Comparison of ENCODE assay signal across 23 mouse cellular contexts in genomic region chr8:124137261-124137660, GRCm38 (mm10).
DNase-seq lines count a peak whose midpoint lies in the region; ATAC-seq and TF ChIP-seq lines count a peak whose summit lies in the region.
"Had no signal": no experiment of that assay in that cellular context is flagged by ENCODE, and none has a peak within 500 bp of the region (broad histone marks: within the 10 kb centered on the region; RNA-seq: fewer than 3 reads in every experiment).

No protein-coding gene starts in this region.

- no peak for TF ChIP-seq CTCF in hindbrain, postnatal 0 days (IDR thresholded peaks at IDR 0.05; ENCODE audit: low read depth)

- H3K9ac ChIP-seq in forebrain, embryonic 13.5 days, result no peak overlapping the region
- H3K9ac ChIP-seq in forebrain, embryonic 11.5 days (ENCODE audit: low read length), result no peak overlapping the region
- no peak overlapping the region for H3K9ac ChIP-seq in hindbrain, embryonic 13.5 days
- no peak overlapping the region for H3K9ac ChIP-seq in hindbrain, postnatal 0 days (replicated peaks; ENCODE audit: low read length)
- H3K9ac ChIP-seq: heart, embryonic 12.5 days; heart, embryonic 15.5 days; hindbrain, embryonic 14.5 days had no signal

- peak; percentile 68; the same call in 1 of the 2 replicates for ATAC-seq in forebrain, embryonic 13.5 days
- ATAC-seq in forebrain, embryonic 11.5 days (replicated peaks; ENCODE audit: low FRiP score), result no peak
- ATAC-seq in hindbrain, embryonic 13.5 days (ENCODE audit: low FRiP score), result no peak
- ATAC-seq in hindbrain, postnatal 0 days, result no peak
- ATAC-seq: intestine, postnatal 0 days; Patski had no signal

- DNase-seq in forebrain, embryonic 11.5 days (ENCODE audit: low spot score), result no peak
- no peak for DNase-seq in hindbrain, postnatal 0 days (ENCODE audit: low spot score)
- peak; percentile 23 for DNase-seq in testis, postnatal 10 days (ENCODE audit: low spot score)
- no peak for DNase-seq in testis, postnatal 14 days (ENCODE audit: low spot score)
- no peak for DNase-seq in urinary bladder, postnatal 14 days (ENCODE audit: low spot score)
- no peak for DNase-seq in left cerebral cortex, adult 9 months (ENCODE audit: low spot score in 2 of 2)
- DNase-seq: adrenal gland, postnatal 10 days; adrenal gland, postnatal 36 days; cerebellum, adult 11-12 months; cerebellum, adult 8-10 months; cerebellum, postnatal 10 days; gastrocnemius, postnatal 25 days; heart, adult 18-20 months; heart, postnatal 10 days; heart, postnatal 36 days had no signal

- H3K36me3 ChIP-seq in forebrain, embryonic 13.5 days (ENCODE audit: poor library complexity, severe bottlenecking), result no peaks in the 10 kb centered on the region
- H3K36me3 ChIP-seq in forebrain, embryonic 11.5 days (ENCODE audit: control insufficient read depth, insufficient read depth, low read length), result no peaks in the 10 kb centered on the region
- H3K36me3 ChIP-seq in hindbrain, embryonic 13.5 days, result no peaks in the 10 kb centered on the region
- H3K36me3 ChIP-seq in hindbrain, postnatal 0 days (ENCODE audit: insufficient read depth, low read length), result no peaks in the 10 kb centered on the region
- H3K36me3 ChIP-seq: heart, embryonic 12.5 days; heart, embryonic 15.5 days; hindbrain, embryonic 10.5 days had no signal

- 75% methylated on average over 5 of the region's 5 CpGs for WGBS in forebrain, embryonic 13.5 days
- WGBS in forebrain, embryonic 11.5 days, result 83% methylated on average over 5 of the region's 5 CpGs
- WGBS in hindbrain, embryonic 13.5 days, result 59% methylated on average over 5 of the region's 5 CpGs
- WGBS in hindbrain, postnatal 0 days, result 56% methylated on average over 5 of the region's 5 CpGs

- peaks cover 35% of the 10 kb centered on the region for H3K27me3 ChIP-seq in forebrain, embryonic 13.5 days
- H3K27me3 ChIP-seq in forebrain, embryonic 11.5 days (ENCODE audit: control insufficient read depth, insufficient read depth, low read length), result peaks cover 13% of the 10 kb centered on the region
- no peaks in the 10 kb centered on the region for H3K27me3 ChIP-seq in hindbrain, embryonic 13.5 days
- no peaks in the 10 kb centered on the region for H3K27me3 ChIP-seq in hindbrain, postnatal 0 days (ENCODE audit: insufficient read depth, low read length)
- H3K27me3 ChIP-seq: heart, embryonic 12.5 days; heart, embryonic 15.5 days; Patski had no signal

- no peak overlapping the region for H3K4me2 ChIP-seq in forebrain, embryonic 13.5 days
- no peak overlapping the region for H3K4me2 ChIP-seq in forebrain, embryonic 11.5 days (ENCODE audit: low read depth, low read length, severe bottlenecking)
- H3K4me2 ChIP-seq in hindbrain, embryonic 13.5 days, result no peak overlapping the region
- no peak overlapping the region for H3K4me2 ChIP-seq in hindbrain, postnatal 0 days (ENCODE audit: low read depth, low read length)
- H3K4me2 ChIP-seq: heart, embryonic 12.5 days; heart, embryonic 15.5 days; hindbrain, embryonic 14.5 days had no signal

- peak overlapping the region; percentile 4; the same call in 1 of the 2 replicates for H3K27ac ChIP-seq in forebrain, embryonic 13.5 days
- no peak overlapping the region for H3K27ac ChIP-seq in forebrain, embryonic 11.5 days (ENCODE audit: low read depth, low read length)
- peak overlapping the region; percentile 52; the same call in 1 of the 2 replicates for H3K27ac ChIP-seq in hindbrain, embryonic 13.5 days
- no peak overlapping the region for H3K27ac ChIP-seq in hindbrain, postnatal 0 days
- H3K27ac ChIP-seq: heart, embryonic 15.5 days; hindbrain, embryonic 10.5 days; hindbrain, embryonic 14.5 days had no signal

- H3K4me3 ChIP-seq in forebrain, embryonic 13.5 days, result no peak overlapping the region
- no peak overlapping the region for H3K4me3 ChIP-seq in forebrain, embryonic 11.5 days (ENCODE audit: low read depth, low read length)
- no peak overlapping the region for H3K4me3 ChIP-seq in hindbrain, embryonic 13.5 days
- H3K4me3 ChIP-seq in hindbrain, postnatal 0 days (ENCODE audit: low read length), result no peak overlapping the region
- H3K4me3 ChIP-seq: heart, embryonic 12.5 days; heart, embryonic 15.5 days; hindbrain, embryonic 10.5 days had no signal

- H3K9me3 ChIP-seq in forebrain, embryonic 13.5 days (replicated peaks), result no peaks in the 10 kb centered on the region
- H3K9me3 ChIP-seq in forebrain, embryonic 11.5 days (ENCODE audit: control insufficient read depth, low read length), result no peaks in the 10 kb centered on the region
- H3K9me3 ChIP-seq in hindbrain, embryonic 13.5 days, result no peaks in the 10 kb centered on the region
- H3K9me3 ChIP-seq in hindbrain, postnatal 0 days (ENCODE audit: low read length), result no peaks in the 10 kb centered on the region
- H3K9me3 ChIP-seq: heart, embryonic 12.5 days; heart, embryonic 15.5 days; hindbrain, embryonic 10.5 days had no signal

- H3K4me1 ChIP-seq in forebrain, embryonic 13.5 days, result peaks cover 25% of the 10 kb centered on the region
- H3K4me1 ChIP-seq in forebrain, embryonic 11.5 days (replicated peaks; ENCODE audit: control insufficient read depth, insufficient read depth, low read length), result peaks cover 8% of the 10 kb centered on the region; the same call in 1 of the 2 replicates
- H3K4me1 ChIP-seq in hindbrain, embryonic 13.5 days (replicated peaks), result peaks cover 47% of the 10 kb centered on the region
- peaks cover 17% of the 10 kb centered on the region for H3K4me1 ChIP-seq in hindbrain, postnatal 0 days (ENCODE audit: insufficient read depth, low read length)

Comparison
In these comparisons a context has a peak if more than half of its experiments do, and no peak if none do; other contexts are left out.
1. H3K27ac ChIP-seq: peak in forebrain, embryonic 13.5 days (single experiment) and hindbrain, embryonic 13.5 days (single experiment); none in forebrain, embryonic 11.5 days (single experiment) and hindbrain, postnatal 0 days (single experiment).